In the genomic region with DNA sequence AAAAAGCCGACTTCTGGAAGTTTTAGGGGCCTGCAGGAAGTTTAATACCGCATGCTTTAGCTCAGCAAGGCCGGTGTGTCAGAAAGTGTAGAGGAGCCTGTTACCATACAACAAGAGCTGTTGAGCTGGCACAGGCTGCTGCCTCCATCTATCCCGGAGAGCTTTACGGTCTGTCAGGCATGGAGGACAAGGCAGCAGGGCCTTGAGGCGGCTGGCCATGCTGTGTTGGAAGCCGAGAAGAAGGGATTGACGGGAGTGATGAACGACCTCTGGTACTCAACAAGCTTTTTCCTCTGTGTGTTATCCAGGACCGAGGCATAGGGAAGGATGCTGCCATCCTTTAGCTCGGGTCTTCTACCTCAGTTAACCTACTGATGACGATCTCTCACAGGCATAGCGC, we compare ENCODE assay signal across 21 mouse cellular contexts.
"Had no signal": no experiment of that assay in that cellular context is flagged by ENCODE, and none has a peak within 500 bp of the region (broad histone marks: within the 10 kb centered on the region; RNA-seq: fewer than 3 reads in every experiment).

No protein-coding gene starts in this region.

- H3K27ac ChIP-seq: hindbrain, embryonic 13.5 days; hindbrain, embryonic 15.5 days; hindbrain, postnatal 0 days; kidney, postnatal 0 days; limb, embryonic 12.5 days; liver, embryonic 13.5 days; liver, embryonic 15.5 days had no signal

- DNase-seq: gastrocnemius, postnatal 14 days; gastrocnemius, postnatal 36 days; heart, adult 18-20 months; heart, postnatal 14 days; heart, postnatal 36 days; kidney, adult 18-20 months; kidney, adult 8-10 months; kidney, postnatal 14 days; kidney, postnatal 36 days; layer of hippocampus, adult 9-11 months; layer of hippocampus, postnatal 36 days; left cerebral cortex, postnatal 4 days; liver; liver, embryonic 13.5 days had no signal

- H3K9me3 ChIP-seq: heart, embryonic 12.5 days; hindbrain, embryonic 13.5 days; hindbrain, embryonic 15.5 days; liver, embryonic 13.5 days; liver, embryonic 15.5 days had no signal

- H3K36me3 ChIP-seq: heart, embryonic 12.5 days; hindbrain, embryonic 13.5 days; hindbrain, embryonic 15.5 days; limb, embryonic 12.5 days; liver, embryonic 13.5 days; liver, embryonic 15.5 days had no signal

- H3K27me3 ChIP-seq: heart, embryonic 12.5 days; hindbrain, embryonic 13.5 days; hindbrain, embryonic 15.5 days; limb, embryonic 12.5 days; liver, embryonic 13.5 days; liver, embryonic 15.5 days had no signal

- H3K4me3 ChIP-seq: heart, embryonic 12.5 days; hindbrain, embryonic 13.5 days; hindbrain, embryonic 15.5 days; limb, embryonic 12.5 days; liver, embryonic 13.5 days; liver, embryonic 15.5 days had no signal

- H3K4me1 ChIP-seq: heart, embryonic 12.5 days; liver, embryonic 13.5 days; liver, embryonic 15.5 days had no signal
